Mouse (Mus musculus) limb, embryonic 15.5 days (tissue): ENCODE results near the gene Gm10696. TPM values are rescaled to one million over a fixed set of nuclear protein-coding genes. Genes with fewer than 3 reads are reported as not detected.
"Not testable (repeated sequence)": the region's sequence is repeated elsewhere in the genome, so short reads cannot be mapped to it uniquely, and the experiment has no call there.

Source experiments
- ATAC-seq: fragments of 200-750 bp; cut with Nextera tagmentation; 2 replicates; pipeline ENCODE4 v1.8.0; 2017; ENCODE audit warnings: low read depth, moderate TSS enrichment; ENCODE audit not compliant: insufficient number of reproducible peaks, low FRiP score, low TSS enrichment
- H3K27ac ChIP-seq: fragments of 300-500 bp; sonication (generic); 2 replicates; pipeline ENCODE4 v1.5.1; 2015; ENCODE audit warnings: moderate library complexity, mild to moderate bottlenecking, inconsistent platforms
- H3K27me3 ChIP-seq: fragments of 300-500 bp; sonication (generic); 2 replicates; pipeline ENCODE4 v1.6.1; 2015; ENCODE audit warnings: inconsistent platforms
- H3K36me3 ChIP-seq: fragments of 300-500 bp; sonication (generic); 2 replicates; pipeline ENCODE4 v1.6.1; 2015; ENCODE audit warnings: inconsistent platforms
- H3K4me1 ChIP-seq: fragments of 300-500 bp; sonication (generic); 2 replicates; pipeline ENCODE4 v1.6.1; 2015; ENCODE audit warnings: inconsistent platforms
- H3K4me2 ChIP-seq: fragments of 300-500 bp; sonication (generic); 2 replicates; pipeline ENCODE4 v1.6.1; 2015; ENCODE audit warnings: mild to moderate bottlenecking, inconsistent platforms
- H3K4me3 ChIP-seq: fragments of 300-500 bp; sonication (generic); 2 replicates; pipeline ENCODE4 v1.5.1; 2015; ENCODE audit warnings: mild to moderate bottlenecking, inconsistent platforms
- H3K9ac ChIP-seq: fragments of 300-500 bp; sonication (generic); 2 replicates; pipeline ENCODE4 v1.6.1; 2015; ENCODE audit warnings: inconsistent platforms
- H3K9me3 ChIP-seq: fragments of 300-500 bp; sonication (generic); 2 replicates; pipeline ENCODE4 v1.6.1; 2016; ENCODE audit warnings: inconsistent platforms
- WGBS: fragments of 180-500 bp; shearing (Covaris S2); methylation state at CpG from one replicate; pipeline ENCODE4 v1.1.7; 2015; 5-methylcytosine and 5-hydroxymethylcytosine counted together
- polyA plus RNA-seq: library from polyadenylated mRNA; unstranded; fragments of >200 nt; fragmentation: Nextera tagmentation; extraction: Ambion mirVana; gene quantifications from 2 replicates; pipeline ENCODE4 v1.2.1, GENCODE M21; 2015

Gene Gm10696
- polyA plus RNA-seq, result not detected in 2 replicates

DNA sequence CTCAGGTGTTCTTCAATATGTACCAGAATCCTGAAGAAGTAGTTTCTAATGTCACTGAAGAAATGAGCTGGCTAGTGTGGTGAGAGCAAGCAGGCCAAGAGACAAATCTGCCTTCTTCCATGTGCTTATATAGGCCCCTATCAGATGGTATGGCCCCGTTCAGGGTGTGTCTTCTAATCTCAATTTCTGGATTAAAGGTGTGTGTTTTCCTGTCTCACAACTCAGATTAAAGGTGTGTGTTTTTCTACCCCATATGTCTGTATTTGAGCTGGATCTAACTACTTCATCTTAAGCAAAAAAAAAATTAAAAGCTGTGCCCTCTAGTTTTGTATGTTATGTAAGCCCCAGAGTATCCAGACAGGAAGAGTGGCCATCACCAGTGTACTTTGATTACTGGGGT, at the start of gene Gm10696:
Gm10696 (minus strand) TSS at position 101 of the 400 bp plus-strand sequence.
- not testable (repeated sequence) for ATAC-seq, H3K4me1 ChIP-seq, H3K4me3 ChIP-seq, H3K36me3 ChIP-seq, H3K27ac ChIP-seq, H3K9me3 ChIP-seq, H3K4me2 ChIP-seq, H3K27me3 ChIP-seq, H3K9ac ChIP-seq
- WGBS, result 83% methylated on average over 1 of the region's 1 CpGs

GRCm38 (mm10) chr3:94196414-94196813, 18.4 kb upstream of the Gm10696 start, which contains the start of gene Gm5286:
Gene Gm5286 (plus strand): TSS chr3:94196714.
- H3K27me3 ChIP-seq, H3K27ac ChIP-seq, H3K4me2 ChIP-seq, H3K36me3 ChIP-seq, H3K4me1 ChIP-seq, H3K9ac ChIP-seq, H3K4me3 ChIP-seq, ATAC-seq, H3K9me3 ChIP-seq: not testable (repeated sequence)
- 81% methylated on average over 3 of the region's 4 CpGs for WGBS

- H3K9ac ChIP-seq, ATAC-seq, H3K4me1 ChIP-seq, H3K27me3 ChIP-seq, H3K27ac ChIP-seq, H3K36me3 ChIP-seq, H3K4me3 ChIP-seq, H3K9me3 ChIP-seq, H3K4me2 ChIP-seq: not testable (repeated sequence)
Measured at GRCm38 (mm10) chr3:94167351-94167750, 10.6 kb downstream of the Gm10696 start.

Other genes with a start within 250 kb of the Gm10696 start
- gene Gm9117, start 234.7 kb downstream of the Gm10696 start, polyA plus RNA-seq, result not detected in 2 replicates
- gene Tdpoz5, start 216.9 kb downstream of the Gm10696 start, polyA plus RNA-seq, result not detected in 2 replicates
- gene Gm9125, start 123.3 kb downstream of the Gm10696 start, polyA plus RNA-seq, result not detected in 2 replicates
- not detected in 2 replicates for gene Gm10697, start 105.5 kb downstream of the Gm10696 start, polyA plus RNA-seq
- gene Gm5286, start 18.5 kb upstream of the Gm10696 start, polyA plus RNA-seq, result not detected in 2 replicates
- gene Gm4778, start 85.8 kb upstream of the Gm10696 start, polyA plus RNA-seq, result not detected in 2 replicates
- gene Them4, start 131.9 kb upstream of the Gm10696 start, polyA plus RNA-seq, result 10.6 and 10.8 TPM in 2 replicates
- 199 and 218 TPM in 2 replicates for gene Them5, start 163.9 kb upstream of the Gm10696 start, polyA plus RNA-seq
- 1.8 and 2.4 TPM in 2 replicates for gene C2cd4d, start 184.2 kb upstream of the Gm10696 start, polyA plus RNA-seq
- gene Rorc, start 194.6 kb upstream of the Gm10696 start, polyA plus RNA-seq, result 2.3 and 2.9 TPM in 2 replicates
- 0.09 and 0.14 TPM in 2 replicates for gene Lingo4, start 220.3 kb upstream of the Gm10696 start, polyA plus RNA-seq
- gene Tdrkh, start 235.1 kb upstream of the Gm10696 start, polyA plus RNA-seq, result 6.7 and 8.0 TPM in 2 replicates